Mouse (Mus musculus): ENCODE data around the gene Tnfrsf11a.

DNA sequence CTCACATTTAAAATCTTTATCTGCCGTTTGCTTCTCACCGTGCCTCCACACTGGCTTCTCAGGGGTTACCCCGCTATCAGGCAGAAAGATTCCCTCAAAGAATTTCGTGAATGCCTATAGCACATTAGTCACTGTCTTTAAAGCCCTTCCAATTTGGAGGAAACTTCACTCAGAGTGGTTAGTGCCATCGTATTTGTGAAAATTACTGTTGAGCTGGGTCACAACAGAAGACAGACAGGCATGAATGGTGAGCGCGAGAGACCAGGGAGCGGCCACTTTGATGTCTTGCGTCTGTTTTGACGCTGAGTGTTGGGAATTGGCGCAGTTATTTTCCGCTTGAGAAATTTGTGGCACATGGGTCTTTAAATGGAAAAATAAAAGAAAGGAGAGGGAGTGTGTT is 62.9 kb downstream of the Tnfrsf11a start:
- TF ChIP-seq POLR2A (IDR thresholded peaks at IDR 0.05; ENCODE audit: insufficient read length, low read depth) (no peak), TCF12 (IDR thresholded peaks at IDR 0.05; ENCODE audit: insufficient read depth, poor library complexity, severe bottlenecking) (no peak), POLR2AphosphoS2 (IDR thresholded peaks at IDR 0.05; ENCODE audit: insufficient read length, low read depth) (no peak), MYOG (IDR thresholded peaks at IDR 0.05; ENCODE audit: control insufficient read depth in 1 of 3, insufficient read depth in 1 of 3, insufficient read length in 2 of 3, low read depth in 2 of 3) (no peak), USF1 (IDR thresholded peaks at IDR 0.05; ENCODE audit: low read depth) (no peak), REST (IDR thresholded peaks at IDR 0.05; ENCODE audit: insufficient read depth, insufficient read length) (no peak), E2F4 (IDR thresholded peaks at IDR 0.05; ENCODE audit: insufficient read depth) (no peak), SRF (IDR thresholded peaks at IDR 0.05; ENCODE audit: control insufficient read depth, insufficient read length, low read depth) (no peak), MYOD1 (IDR thresholded peaks at IDR 0.05; ENCODE audit: control insufficient read depth in 1 of 3, insufficient read length in 2 of 3, low read depth in 2 of 3) (no peak), MAX (IDR thresholded peaks at IDR 0.05; ENCODE audit: low read depth) (no peak)
